Mouse (Mus musculus): Measurements from ENCODE around the gene Gpsm3.

Gene Gpsm3

GRCm38 (mm10) chr17:34582528-34582927, 7.1 kb upstream of the Gpsm3 start:
- in situ Hi-C loops (cut with MseI, MboI), result no loop called here

- in situ Hi-C loops (cut with MseI, MboI), result no loop called here
These were observed 6.2 kb upstream of the Gpsm3 start for GRCm38 (mm10) chr17:34583397-34583796.

- in situ Hi-C loops (cut with MseI, MboI), result no loop called here
These were observed 5.8 kb upstream of the Gpsm3 start for GRCm38 (mm10) chr17:34583819-34584218.

- in situ Hi-C loops (cut with MseI, MboI), result no loop called here
These were observed 4.5 kb upstream of the Gpsm3 start for GRCm38 (mm10) chr17:34585121-34585520.

GRCm38 (mm10) chr17:34585877-34586771, 3.5 kb upstream of the Gpsm3 start:
- in situ Hi-C loops (cut with MseI, MboI), result no loop called here

GRCm38 (mm10) chr17:34586796-34587422, 2.7 kb upstream of the Gpsm3 start:
- in situ Hi-C loops (cut with MseI, MboI), result no loop called here

- in situ Hi-C loops (cut with MseI, MboI), result no loop called here
These were observed 2.2 kb upstream of the Gpsm3 start for GRCm38 (mm10) chr17:34587423-34587811.

- in situ Hi-C loops (cut with MseI, MboI), result no loop called here
These were observed 1.8 kb upstream of the Gpsm3 start for GRCm38 (mm10) chr17:34587814-34588213.

GRCm38 (mm10) chr17:34588767-34589166, 839 bp upstream of the Gpsm3 start:
- in situ Hi-C loops (cut with MseI, MboI), result no loop called here

- in situ Hi-C loops (cut with MseI, MboI), result no loop called here
These were observed 400 bp upstream of the Gpsm3 start for GRCm38 (mm10) chr17:34589206-34589605.

GRCm38 (mm10) chr17:34590154-34590987, 765 bp downstream of the Gpsm3 start:
- in situ Hi-C loops (cut with MseI, MboI), result no loop called here

- in situ Hi-C loops (cut with MseI, MboI), result no loop called here
These were observed 1.7 kb downstream of the Gpsm3 start, which contains the start of gene Pbx2 for GRCm38 (mm10) chr17:34591029-34591993. Pbx2 (plus strand) TSS chr17:34591266.

GRCm38 (mm10) chr17:34591994-34592375, 2.4 kb downstream of the Gpsm3 start:
- in situ Hi-C loops (cut with MseI, MboI), result no loop called here

GRCm38 (mm10) chr17:34592581-34593549, 3.3 kb downstream of the Gpsm3 start:
- in situ Hi-C loops (cut with MseI, MboI), result no loop called here

- in situ Hi-C loops (cut with MseI, MboI), result no loop called here
These were observed 4.3 kb downstream of the Gpsm3 start for GRCm38 (mm10) chr17:34593752-34594525.

GRCm38 (mm10) chr17:34596098-34596497, 6.5 kb downstream of the Gpsm3 start:
- in situ Hi-C loops (cut with MseI, MboI), result no loop called here

GRCm38 (mm10) chr17:34597566-34598095, 8.0 kb downstream of the Gpsm3 start, which contains the start of gene Ager:
Ager (plus strand) TSS chr17:34597862.
- in situ Hi-C loops (cut with MseI, MboI), result no loop called here

- in situ Hi-C loops (cut with MseI, MboI), result no loop called here
These were observed 10.3 kb downstream of the Gpsm3 start for GRCm38 (mm10) chr17:34599891-34600290.

GRCm38 (mm10) chr17:34601796-34602195, 12.2 kb downstream of the Gpsm3 start:
- in situ Hi-C loops (cut with MseI, MboI), result no loop called here

Measured in mouse trophoblast stem cell (cell line).